Mouse (Mus musculus) c-Kit-positive CD71-positive TER-119-negative erythroid progenitor cells, embryonic 14.5 days (primary cell): ENCODE measurements around the gene Ccdc157.

Experiments used
- DNase-seq: peaks from one replicate; pipeline ENCODE4 v3.0.0-alpha.2; 2013; ENCODE audit warnings: low read depth

Ccdc157 gene

DNA sequence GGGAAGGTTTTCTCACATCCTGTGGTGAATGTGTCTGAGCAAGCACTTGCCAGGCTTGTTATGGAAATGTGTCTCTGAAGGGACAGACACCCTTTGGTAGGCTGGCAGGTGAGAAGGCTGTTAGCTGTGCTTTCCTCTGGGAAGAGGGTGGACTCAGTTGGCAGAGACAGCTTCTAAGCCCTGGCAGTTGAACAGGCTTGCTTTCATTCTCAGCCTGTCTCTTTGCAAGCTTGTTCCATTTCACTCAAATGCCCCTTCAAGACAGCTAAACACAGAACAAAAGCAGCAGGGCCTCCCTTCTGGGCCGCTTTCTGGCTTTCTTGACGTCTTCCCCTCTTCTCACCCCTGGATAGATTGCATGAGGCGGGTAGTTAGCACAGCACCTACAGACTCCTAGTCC lies 60.6 kb downstream of the Ccdc157 start:
- DNase-seq: no peak

DNA sequence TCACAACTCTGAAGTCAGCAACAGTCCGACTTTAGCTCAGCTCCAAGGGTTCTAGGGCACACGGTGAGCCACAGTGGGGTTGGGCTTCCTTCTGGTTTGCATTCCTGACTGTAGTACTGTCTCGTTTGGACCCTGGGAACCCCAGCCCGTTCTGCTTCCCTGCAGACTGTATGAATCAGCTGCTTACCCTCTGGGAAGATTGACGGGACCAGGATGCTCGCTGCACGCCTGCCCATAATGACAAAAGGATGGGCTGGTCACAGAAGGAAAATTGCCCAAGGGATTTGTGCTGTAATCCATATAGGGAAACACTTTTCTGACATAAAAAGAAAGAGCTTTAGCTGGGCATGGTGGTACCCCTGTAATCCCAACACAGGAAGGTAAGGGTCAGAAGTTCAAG lies 61.3 kb downstream of the Ccdc157 start:
- DNase-seq: no peak

DNA sequence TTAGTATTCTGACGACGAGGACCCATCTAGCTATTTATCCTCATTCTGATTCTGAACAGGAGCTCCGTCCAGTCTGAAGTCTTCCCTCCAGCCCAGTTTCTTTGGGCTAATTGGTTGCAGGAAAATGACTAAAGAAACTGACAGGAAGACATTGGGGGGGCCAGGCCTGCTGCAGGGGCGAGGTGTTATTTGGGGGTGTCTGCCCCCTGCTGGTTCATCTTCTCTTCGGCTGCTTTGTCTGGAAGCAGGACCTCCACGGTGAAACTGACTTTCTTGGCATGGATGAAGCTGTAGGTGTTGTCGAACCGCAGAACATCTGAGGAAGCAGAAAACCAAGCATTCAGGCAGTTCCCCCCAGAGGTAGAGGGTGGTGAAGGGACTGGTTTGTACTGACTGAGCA lies 62.0 kb downstream of the Ccdc157 start:
- DNase-seq: no peak

DNA sequence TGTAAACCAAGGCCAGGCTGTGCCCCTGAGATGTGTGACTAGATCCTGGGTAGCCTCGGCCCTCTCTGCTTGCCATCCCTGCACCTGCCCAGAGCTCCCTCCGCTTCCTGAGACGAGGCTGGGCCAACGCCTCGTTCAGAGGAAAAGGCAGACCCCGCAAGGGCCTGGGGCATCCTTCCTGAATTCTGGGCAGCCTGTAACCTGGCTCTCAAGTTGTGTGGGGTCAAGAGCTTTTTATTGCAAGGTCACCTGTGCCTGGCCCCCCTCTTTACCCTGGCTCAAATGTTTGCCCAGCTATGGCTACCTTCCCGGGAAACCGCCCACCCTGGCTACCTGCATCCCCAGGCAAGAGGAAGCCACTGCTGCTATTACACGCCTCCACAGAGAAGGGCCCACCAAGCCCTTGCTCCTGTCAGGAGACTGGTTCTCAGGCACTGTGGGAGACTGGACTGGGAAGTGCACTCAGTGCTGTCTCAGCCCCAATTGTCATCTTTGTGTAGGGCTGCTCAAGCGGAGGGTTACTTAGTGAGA lies 62.9 kb downstream of the Ccdc157 start:
- DNase-seq: no peak

DNA sequence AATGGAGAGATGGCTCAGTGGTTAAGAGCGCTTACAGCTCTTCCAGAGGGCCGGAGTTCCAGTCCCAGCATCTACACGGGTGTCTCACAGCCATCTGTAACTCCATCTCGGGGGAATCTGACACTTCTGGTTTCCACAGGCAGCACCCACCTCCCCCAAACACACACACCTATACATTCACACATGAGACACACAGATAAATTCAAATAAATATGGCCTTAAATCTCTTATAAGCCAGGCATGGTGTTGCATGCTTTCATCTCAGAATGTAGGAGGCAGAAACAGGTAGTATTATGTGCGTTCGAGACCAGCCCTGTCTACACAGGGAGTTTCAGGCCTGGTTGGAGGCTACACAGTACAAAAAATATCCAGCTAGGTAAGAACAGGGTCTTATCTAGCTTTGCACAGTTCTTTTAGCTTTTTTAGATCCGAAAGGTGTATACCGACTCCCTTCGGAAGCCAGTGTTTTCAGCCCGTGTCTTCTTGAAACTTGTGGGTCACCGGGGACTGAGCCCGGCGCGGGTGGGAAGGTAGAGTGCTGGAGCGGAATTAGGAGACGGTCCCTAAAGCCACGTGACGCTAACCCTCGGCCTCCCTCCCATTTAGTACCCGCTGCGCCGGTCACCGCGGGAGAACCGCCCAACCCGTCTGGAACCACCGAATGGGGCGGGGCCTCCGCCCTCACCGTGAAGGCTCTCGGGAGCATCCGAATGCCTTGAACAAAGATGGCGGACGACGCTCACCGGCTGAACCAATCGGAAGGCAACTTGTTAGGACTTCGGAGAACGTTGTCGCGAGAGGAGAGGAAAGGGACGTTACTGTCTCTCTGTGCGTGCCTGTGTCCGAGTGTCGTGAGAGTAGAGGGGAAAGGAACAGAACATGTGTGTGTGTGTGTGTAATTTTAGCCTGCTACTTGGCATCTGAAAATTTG lies 63.8 kb downstream of the Ccdc157 start:
- peak; percentile 99 for DNase-seq

DNA sequence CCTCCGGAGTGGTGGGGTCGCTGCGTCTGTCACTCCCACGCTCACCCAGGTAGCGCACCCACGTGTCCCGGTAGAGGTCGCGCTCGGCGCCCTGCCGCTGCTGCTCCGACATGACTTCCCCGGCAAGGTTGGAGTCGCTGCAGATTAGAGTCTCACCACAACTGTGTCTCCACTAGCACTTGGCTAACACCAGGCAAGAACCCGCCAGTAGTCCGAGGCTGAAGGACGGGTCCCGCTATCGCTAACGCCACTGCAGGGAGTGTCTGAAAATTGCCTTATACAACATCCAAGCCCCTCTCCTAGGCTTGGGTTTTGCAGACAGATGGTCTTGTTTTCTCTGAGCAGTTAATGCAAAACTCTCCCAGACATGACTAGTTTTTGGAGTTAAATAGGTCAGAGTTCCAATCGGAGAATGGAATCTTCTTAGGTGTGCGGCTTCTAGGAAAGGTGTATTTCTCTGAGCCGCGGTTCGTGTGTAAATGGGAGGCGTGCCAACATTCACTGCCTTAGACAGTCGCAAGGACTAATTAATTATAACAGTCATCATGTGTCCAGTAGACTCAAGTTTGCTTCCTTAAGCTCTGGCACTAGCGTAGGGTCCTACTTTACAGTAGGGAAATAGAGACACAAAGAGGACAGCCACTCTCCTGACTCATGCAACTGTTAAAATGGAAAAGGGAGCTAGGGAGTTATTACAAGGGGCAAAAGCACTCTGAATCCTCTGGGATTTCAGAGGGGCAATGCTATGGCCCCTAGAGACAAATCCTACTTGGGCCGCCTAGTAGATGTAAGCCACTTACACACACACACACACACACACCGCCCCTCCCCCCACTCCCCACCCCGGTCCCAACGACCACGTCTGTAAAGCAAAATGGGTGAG lies 64.7 kb downstream of the Ccdc157 start, which contains the start of gene Mtfp1:
Mtfp1 (minus strand) TSS at position 275 of the 883 bp plus-strand sequence.
- peak; percentile 60 for DNase-seq

DNA sequence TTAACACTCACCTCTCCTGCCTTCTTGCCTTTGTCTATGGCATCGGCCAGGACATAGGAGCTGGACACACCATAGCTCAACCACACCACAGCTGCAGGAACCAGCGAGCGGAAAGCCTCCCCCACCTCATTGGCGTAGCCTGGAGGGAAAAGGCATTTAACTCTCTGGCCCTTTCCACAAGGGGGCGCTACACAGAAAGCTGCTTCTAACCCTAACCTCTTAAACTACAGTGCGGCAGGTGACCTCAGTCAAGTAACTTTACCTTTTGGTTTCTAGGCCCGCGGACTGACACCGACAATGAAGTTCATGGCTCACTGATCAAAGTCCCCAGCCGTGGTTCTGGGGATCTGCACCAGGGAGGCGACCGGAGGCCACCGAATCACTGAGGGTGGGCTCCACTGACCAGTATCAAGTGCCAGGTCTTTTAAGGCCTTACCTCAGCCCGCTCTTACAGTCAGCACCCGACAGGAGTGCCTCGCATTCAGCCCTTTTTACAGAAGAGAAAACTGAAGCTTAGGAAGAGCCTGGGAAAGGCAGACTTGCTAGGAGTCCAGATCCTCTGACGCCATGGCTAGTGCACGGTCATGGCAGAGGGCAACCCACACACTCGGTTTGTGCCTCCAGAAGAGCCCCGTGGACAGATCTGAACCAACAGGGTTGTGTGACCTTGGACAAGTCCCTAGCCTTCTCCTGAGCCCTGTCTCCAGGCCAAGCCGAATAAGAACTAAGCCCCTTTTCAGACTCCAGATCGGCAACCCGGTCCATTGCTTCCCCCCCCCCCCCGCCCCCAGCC lies 65.5 kb downstream of the Ccdc157 start:
- peak; percentile 90 for DNase-seq

DNA sequence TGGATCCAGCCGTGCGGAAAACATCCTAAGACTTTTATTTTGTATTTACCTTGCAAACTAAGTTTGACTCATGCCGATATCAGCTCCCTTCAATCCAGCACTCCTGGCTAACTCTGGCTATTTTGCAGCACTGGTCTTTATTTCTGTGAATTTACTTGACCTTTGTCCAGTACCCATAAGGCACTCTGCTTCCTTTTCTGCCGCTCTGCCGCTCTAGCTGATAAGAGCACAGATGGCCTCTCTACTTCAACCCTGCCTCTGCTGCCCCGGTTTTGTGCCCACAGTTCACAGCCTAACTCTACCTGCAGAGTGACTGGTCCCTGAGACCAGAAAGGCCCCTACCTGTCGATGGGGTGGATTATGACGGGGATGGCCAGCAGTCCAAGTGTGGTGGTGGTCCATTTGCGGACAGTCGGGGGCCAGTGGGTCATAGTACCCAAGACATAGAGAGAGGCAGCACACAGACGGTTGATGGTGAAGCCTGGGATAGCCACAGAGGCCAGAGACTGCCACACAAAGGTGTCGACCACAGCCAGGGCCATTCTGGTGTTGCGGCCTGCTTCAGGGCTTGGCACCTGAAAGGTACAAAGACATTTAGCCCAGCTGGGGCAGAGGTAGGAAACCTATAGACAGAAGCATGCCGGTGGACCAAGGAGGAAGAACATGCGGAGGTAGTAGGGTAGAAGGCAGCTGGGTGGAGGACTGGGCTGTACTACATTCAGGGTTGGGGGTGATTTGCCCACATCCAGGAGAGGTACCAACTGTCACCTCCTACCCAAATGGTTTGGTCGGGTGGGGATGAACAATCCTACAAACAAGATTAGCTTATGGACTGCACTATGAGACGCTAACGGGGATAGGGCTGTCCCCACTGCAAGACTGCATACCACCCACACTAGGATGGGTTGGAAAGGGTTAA lies 66.4 kb downstream of the Ccdc157 start:
- DNase-seq: no peak
